Mouse (Mus musculus): ENCODE results near the gene Serhl. TPM values are rescaled to one million over a fixed set of nuclear protein-coding genes. Genes with fewer than 3 reads are reported as not detected.
A peak's percentile ranks its signal among the peaks of the same experiment; 100 is the strongest.

Gene Serhl
- polyA plus RNA-seq, 1 experiment from 2014 or later, result 57.6 TPM

DNA sequence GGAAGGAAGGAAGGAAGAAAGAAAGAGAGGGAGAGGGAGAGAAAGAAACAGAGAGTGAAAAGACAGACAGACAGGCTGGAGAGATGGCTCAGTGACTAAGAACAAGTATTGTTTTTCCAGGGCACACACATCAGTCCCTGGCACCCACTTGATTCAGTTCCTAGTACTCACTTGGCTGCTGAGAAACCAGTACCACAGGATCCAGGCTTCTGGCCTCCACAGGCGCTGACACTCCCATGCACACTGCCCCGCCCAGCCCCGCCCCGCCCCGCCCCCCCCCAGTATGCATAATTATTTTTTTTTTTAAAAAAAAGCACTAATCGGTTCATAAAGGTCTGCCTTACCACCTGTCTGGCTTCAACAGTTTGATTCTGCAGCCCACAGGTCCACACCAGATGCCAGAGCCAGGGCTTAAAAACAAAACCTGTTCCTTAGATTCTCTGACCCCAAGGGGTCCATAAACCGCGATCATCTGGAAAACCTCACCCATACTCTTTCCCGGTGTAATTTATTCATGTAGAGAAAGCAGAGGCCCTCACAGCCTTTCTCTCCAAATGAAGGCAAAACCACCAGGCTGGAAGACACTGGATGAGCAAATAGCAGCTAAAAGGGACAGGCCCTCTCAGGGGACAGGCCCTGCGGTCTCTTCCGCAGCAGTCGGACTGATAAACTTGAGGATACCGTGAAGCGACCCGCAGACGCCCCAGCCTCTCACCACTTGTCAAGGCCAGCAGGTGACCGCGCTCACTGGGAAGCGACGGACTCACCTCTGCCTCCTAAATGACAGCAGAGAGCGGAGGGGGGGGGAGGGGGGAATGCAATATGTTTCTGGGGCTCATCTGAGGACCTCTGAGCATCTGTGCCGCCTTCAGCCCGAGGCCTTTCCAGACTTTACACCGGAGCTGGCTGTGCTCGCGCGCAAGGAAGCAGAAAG is 544 bp upstream of the Serhl start:
- H3K36me3 ChIP-seq, result no peaks in the 10 kb centered on the region
- H3K9me3 ChIP-seq, result no peaks in the 10 kb centered on the region
- 6% methylated on average over 27 of the region's 27 CpGs for WGBS
- H3K27ac ChIP-seq, result no peak overlapping the region
- peaks cover 30% of the 10 kb centered on the region for H3K27me3 ChIP-seq (ENCODE audit: insufficient read depth, poor library complexity, severe bottlenecking)
- peak overlapping the region; percentile 44 for H3K4me3 ChIP-seq
- peaks cover 34% of the 10 kb centered on the region for H3K4me1 ChIP-seq
- DNase-seq (ENCODE audit: low spot score), result no peak

DNA sequence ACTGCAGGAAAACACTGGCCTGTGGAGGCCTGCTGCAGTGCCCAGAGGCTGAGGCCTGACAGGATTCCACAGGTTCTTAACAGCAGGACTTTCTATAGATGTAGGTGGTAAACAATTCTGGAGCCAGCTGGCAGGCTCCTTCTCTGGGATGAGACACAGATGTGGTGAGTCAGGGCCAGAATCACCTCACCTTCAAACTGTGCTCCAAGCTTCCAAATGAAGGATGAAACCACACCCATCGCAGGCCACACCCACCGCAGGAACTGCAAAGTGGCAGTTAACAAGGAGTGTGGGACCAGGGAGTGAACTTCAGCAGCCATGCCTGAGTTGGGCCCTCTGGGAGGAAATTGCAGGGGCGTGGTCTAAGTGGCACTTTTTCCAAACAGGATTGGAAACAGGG is 1.6 kb downstream of the Serhl start:
- 33% methylated on average over 3 of the region's 3 CpGs for WGBS
- no peak for DNase-seq (ENCODE audit: low spot score)

DNA sequence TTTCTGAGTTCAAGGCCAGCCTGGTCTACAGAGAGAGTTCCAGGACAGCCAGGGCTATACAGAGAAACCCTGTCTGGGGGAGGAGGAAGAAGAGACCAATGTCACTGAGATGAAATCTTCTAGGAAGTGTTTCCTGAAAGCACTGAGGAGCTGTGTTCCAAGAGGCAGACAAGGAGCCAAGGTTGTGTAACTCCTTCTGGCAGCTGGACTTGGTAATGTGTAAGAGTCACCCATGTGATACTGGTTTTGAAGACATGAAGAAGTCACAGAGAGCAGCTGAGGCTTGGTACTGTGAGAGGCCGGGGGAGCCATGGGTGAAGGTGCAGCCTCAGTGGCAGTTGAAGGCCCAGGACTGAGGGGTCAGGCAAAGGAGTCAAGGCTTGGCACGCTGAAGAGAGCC is 4.4 kb downstream of the Serhl start:
- peaks cover 31% of the 10 kb centered on the region for H3K27me3 ChIP-seq (ENCODE audit: insufficient read depth, poor library complexity, severe bottlenecking)
- no peak overlapping the region for H3K4me3 ChIP-seq
- DNase-seq (ENCODE audit: low spot score), result no peak
- no peaks in the 10 kb centered on the region for H3K36me3 ChIP-seq
- peaks cover 26% of the 10 kb centered on the region for H3K4me1 ChIP-seq
- no peaks in the 10 kb centered on the region for H3K9me3 ChIP-seq
- 65% methylated on average over 2 of the region's 2 CpGs for WGBS
- no peak overlapping the region for H3K27ac ChIP-seq

More for the DNA sequence above, 1.6 kb downstream of the Serhl start:
- Histone ChIP-seq H3K36me3 (no peaks in the 10 kb centered on the region), H3K9me3 (no peaks in the 10 kb centered on the region), H3K27me3 (ENCODE audit: insufficient read depth, poor library complexity, severe bottlenecking) (peaks cover 33% of the 10 kb centered on the region), H3K27ac (no peak overlapping the region), H3K4me1 (peaks cover 23% of the 10 kb centered on the region), H3K4me3 (no peak overlapping the region)

DNA sequence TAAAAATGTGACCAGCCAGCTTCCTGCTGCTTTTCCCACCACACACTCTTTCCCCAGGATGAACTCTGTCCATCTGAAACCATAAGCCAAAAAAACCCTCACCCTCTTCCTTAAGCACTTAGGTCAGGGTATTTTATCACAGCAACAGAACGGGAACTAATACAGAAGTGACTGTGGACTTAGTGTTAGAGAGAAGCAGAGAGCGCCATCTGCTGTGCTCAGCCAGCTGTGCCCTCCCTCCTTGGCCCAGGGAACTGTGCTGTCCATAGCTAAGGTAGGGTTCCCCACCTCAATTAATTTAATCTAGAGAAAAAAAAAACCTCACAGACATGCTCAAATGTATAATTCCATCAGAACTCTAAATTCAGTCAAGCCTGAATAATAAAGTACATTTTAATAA is 6.6 kb downstream of the Serhl start:
- no peaks in the 10 kb centered on the region for H3K9me3 ChIP-seq
- DNase-seq (ENCODE audit: low spot score), result no peak
- H3K27ac ChIP-seq, result no peak overlapping the region
- 50% methylated on average over 2 of the region's 2 CpGs for WGBS
- no peaks in the 10 kb centered on the region for H3K36me3 ChIP-seq
- H3K4me3 ChIP-seq, result no peak overlapping the region
- H3K27me3 ChIP-seq (ENCODE audit: insufficient read depth, poor library complexity, severe bottlenecking), result peaks cover 16% of the 10 kb centered on the region
- H3K4me1 ChIP-seq, result peaks cover 33% of the 10 kb centered on the region

DNA sequence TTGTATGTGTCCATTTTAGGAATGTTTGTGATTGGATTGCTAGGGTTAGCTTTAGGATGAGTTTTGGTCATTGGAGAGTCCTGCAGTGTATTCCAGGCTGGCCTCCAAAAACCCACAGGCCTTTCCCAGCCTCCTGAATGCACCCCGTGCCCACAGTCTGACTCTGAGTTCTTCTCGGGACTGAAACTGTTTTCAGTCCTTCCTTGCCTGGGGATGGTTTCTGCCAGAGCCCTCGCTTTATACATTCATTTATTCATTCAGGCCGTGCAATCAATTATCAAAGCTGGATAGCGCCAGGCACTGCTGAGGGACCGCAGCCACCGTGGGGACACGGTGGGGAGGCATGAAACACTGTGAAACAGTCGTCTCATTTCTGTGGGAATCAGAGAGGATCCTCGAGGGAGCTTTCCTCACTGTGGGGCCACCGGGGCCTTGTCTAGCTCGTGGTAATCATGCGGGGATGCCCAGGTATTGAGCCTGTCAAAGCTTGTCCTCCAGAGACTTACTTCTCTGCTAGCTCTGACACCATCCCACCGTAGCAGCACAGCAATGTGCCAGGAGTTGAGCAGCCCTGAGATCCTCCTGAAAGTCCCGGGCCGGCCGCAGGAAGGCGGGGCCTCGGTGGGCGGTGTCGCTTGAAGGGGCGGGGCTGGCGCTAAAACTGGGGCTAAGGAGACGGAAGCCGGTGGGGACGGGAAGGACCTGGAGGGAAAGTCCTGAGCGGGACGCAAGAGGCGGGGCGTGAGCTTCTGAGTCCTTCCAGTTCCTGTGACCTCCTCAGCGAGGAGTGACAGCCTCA is 10.4 kb downstream of the Serhl start:
- Histone ChIP-seq H3K27ac (peak overlapping the region; percentile 91), H3K36me3 (no peaks in the 10 kb centered on the region; the same call in 1 of the 2 replicates), H3K4me1 (peaks cover 48% of the 10 kb centered on the region), H3K9me3 (no peaks in the 10 kb centered on the region), H3K4me3 (peak overlapping the region; percentile 74), H3K27me3 (ENCODE audit: insufficient read depth, poor library complexity, severe bottlenecking) (peaks cover 13% of the 10 kb centered on the region)
- WGBS, result 4% methylated on average over 31 of the region's 31 CpGs
- DNase-seq (ENCODE audit: low spot score), result peak; percentile 98

DNA sequence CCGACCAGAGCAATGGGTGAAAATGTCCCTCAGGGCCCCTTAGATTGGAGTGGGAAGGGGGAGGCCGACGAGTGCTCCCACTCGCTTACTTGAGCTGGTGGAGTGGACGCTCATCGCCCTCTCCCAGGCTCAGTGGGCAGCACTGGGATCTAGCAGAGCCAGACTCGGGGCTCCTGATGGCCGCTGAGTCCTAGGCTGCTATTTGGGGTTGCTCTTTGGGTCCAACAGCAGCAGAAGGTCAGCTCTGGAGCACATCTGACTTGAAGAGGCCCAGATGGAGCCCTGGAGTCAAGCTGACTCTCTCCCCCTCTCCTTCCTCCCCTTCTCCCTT is 11.0 kb downstream of the Serhl start:
- peak overlapping the region; percentile 91 for H3K27ac ChIP-seq
- no peak for DNase-seq (ENCODE audit: low spot score)
- peaks cover 48% of the 10 kb centered on the region for H3K4me1 ChIP-seq
- WGBS, result under 1% methylated on average over 8 of the region's 8 CpGs
- H3K9me3 ChIP-seq, result no peaks in the 10 kb centered on the region
- peaks cover 2% of the 10 kb centered on the region; the same call in 1 of the 2 replicates for H3K36me3 ChIP-seq
- H3K27me3 ChIP-seq (ENCODE audit: insufficient read depth, poor library complexity, severe bottlenecking), result peaks cover 13% of the 10 kb centered on the region
- H3K4me3 ChIP-seq, result peak overlapping the region; percentile 74

DNA sequence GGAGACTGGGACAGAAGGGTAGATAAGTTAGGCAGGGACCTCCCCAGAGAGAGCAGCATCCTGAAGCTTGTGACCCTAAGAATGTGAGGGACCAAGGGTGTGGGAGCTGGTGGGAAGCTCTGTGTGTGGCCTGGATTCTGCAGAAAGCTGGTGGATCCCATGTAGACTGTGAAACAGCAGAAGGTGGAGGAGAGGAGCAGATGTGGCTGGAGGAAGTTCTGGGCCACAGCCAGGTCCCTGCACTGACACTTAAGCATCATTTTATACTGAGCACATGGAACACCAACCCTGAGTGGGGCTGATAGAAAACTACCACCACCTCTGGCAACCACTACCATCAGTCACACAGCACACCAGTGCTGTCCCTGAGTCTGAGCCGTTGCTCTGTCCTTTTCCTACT is 13.8 kb downstream of the Serhl start:
- peaks cover 43% of the 10 kb centered on the region for H3K4me1 ChIP-seq
- H3K27ac ChIP-seq, result no peak overlapping the region
- H3K27me3 ChIP-seq (ENCODE audit: insufficient read depth, poor library complexity, severe bottlenecking), result peaks cover 8% of the 10 kb centered on the region
- no peaks in the 10 kb centered on the region for H3K9me3 ChIP-seq
- peaks cover 12% of the 10 kb centered on the region; the same call in 1 of the 2 replicates for H3K36me3 ChIP-seq
- no peak overlapping the region for H3K4me3 ChIP-seq
- no peak for DNase-seq (ENCODE audit: low spot score)
- 82% methylated on average over 1 of the region's 1 CpGs for WGBS

DNA sequence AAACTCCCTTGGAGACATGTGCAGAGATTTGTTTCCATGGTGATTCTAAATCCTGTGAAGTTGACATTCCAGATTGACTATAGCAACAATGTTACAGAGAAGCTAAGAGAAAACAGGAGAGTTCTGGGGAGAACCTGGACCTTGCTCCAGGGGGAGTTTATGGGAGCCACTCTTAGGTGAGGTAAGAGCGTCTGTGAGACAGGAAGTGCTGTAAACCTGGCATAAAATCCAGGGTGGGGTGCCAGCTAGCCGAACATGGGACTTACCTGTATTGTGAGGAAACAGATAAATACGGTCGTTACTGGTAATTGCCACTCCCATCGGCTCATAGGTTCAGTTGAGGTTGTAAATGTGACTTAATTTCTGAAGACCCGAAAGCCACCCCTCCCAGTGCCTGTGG is 17.1 kb downstream of the Serhl start:
- 76% methylated on average over 6 of the region's 6 CpGs for WGBS
- no peak for DNase-seq (ENCODE audit: low spot score)
- Histone ChIP-seq H3K9me3 (no peaks in the 10 kb centered on the region), H3K36me3 (peaks cover 25% of the 10 kb centered on the region), H3K27me3 (ENCODE audit: insufficient read depth, poor library complexity, severe bottlenecking) (no peaks in the 10 kb centered on the region; the same call in 1 of the 2 replicates), H3K4me3 (no peak overlapping the region), H3K4me1 (peaks cover 18% of the 10 kb centered on the region), H3K27ac (no peak overlapping the region)

DNA sequence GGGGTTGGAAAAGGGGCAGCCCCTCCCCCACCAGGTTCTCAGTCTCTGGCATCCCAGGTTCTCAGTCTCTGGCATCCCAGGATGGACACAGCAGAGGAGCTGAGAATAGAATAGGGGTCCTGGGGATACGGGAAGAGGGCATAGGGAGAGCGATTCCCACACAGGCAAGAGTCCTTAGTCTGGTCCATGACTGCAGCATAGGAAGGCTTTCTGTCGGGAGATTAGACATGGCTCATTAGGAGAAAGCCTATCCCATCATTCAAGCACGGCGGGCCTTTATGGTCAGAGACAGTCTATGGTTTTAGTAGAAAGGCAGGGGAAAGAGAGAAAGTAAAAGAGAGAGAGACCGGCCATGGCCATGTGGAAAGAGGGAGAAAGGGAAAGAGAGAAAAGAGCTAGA is 18.5 kb downstream of the Serhl start:
- 63% methylated on average over 6 of the region's 6 CpGs for WGBS
- H3K9me3 ChIP-seq, result no peaks in the 10 kb centered on the region
- peaks cover 25% of the 10 kb centered on the region for H3K36me3 ChIP-seq
- H3K4me1 ChIP-seq, result peaks cover 14% of the 10 kb centered on the region; the same call in 1 of the 2 replicates
- no peaks in the 10 kb centered on the region for H3K27me3 ChIP-seq (ENCODE audit: insufficient read depth, poor library complexity, severe bottlenecking)
- no peak overlapping the region for H3K4me3 ChIP-seq
- H3K27ac ChIP-seq, result no peak overlapping the region
- DNase-seq (ENCODE audit: low spot score), result no peak

DNA sequence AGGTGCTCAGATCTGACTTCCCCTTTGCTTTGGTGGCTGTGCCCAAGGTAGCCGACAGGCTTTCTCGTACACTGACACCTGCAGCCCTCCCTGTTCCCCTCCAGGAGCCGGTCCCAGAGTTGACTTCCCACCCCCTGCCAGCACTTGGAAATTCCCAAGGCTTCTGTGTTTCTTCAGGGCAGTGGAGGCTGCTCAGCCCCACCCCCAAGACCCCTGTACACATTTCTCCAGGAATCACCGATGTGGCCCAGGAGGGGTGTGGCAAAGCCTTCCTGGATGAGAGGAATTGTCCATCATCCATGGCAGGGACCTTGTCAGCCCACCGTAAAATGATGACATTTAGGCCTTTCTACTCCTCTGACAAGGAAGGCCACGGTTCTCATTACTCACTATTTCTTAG is 22.0 kb downstream of the Serhl start:
- peaks cover 18% of the 10 kb centered on the region; the same call in 1 of the 2 replicates for H3K4me1 ChIP-seq
- H3K9me3 ChIP-seq, result no peaks in the 10 kb centered on the region
- 47% methylated on average over 6 of the region's 6 CpGs for WGBS
- H3K27ac ChIP-seq, result no peak overlapping the region
- H3K36me3 ChIP-seq, result peaks cover 38% of the 10 kb centered on the region
- DNase-seq (ENCODE audit: low spot score), result no peak
- H3K4me3 ChIP-seq, result no peak overlapping the region
- H3K27me3 ChIP-seq (ENCODE audit: insufficient read depth, poor library complexity, severe bottlenecking), result no peaks in the 10 kb centered on the region

DNA sequence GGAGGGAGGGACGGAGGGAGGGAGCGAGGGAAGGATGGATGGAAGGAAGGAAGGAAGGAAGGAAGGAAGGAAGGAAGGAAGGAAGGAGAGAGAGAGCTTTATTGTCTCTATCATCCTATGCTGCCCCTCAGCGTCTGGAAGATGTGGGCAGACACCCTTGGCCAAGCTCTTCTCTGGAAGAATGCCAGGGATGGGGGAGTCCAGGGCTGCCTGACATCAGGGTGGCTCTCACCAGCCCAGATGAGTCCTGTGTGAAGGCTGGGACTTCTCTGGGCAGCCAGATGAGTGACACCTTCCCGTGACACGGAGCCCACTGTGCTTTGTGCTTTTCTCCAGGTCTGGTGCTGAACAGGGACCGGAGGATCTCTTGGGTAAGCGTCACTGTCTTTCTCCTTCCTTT is 22.6 kb downstream of the Serhl start:
- Histone ChIP-seq H3K4me3 (no peak overlapping the region), H3K9me3 (no peaks in the 10 kb centered on the region)
- WGBS, result 73% methylated on average over 7 of the region's 7 CpGs

DNA sequence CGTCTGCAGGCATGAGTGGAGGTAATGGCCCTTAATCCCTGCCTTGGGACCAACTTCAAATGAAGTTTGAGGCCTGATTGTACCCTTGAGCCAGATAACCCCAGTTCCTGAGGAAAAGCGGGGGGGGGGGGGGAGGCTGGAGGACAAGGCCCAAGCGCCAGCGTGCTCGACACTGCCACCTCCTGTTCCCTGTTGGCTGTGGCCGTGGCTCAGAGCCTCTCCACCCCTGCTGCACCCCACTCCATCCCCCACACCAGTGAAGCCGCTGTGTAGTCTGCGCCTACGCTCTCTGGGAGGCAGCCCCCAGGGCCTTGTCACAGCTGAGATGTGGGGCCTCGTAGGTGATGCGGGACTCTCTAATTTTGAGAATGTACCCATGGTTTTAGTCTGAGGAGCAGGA is 23.6 kb downstream of the Serhl start:
- DNase-seq (ENCODE audit: low spot score), result no peak
- Histone ChIP-seq H3K4me3 (0 out of 2 replicates have a peak overlapping the region, but pooled peaks have one; percentile 6), H3K27ac (0 out of 2 replicates have a peak overlapping the region, but pooled peaks have one; percentile 7), H3K27me3 (ENCODE audit: insufficient read depth, poor library complexity, severe bottlenecking) (no peaks in the 10 kb centered on the region), H3K4me1 (peaks cover 14% of the 10 kb centered on the region; the same call in 1 of the 2 replicates), H3K36me3 (peaks cover 53% of the 10 kb centered on the region), H3K9me3 (no peaks in the 10 kb centered on the region)
- 14% methylated on average over 10 of the region's 11 CpGs for WGBS

More for the DNA sequence above, 22.6 kb downstream of the Serhl start:
- no peak overlapping the region for H3K27ac ChIP-seq
- H3K36me3 ChIP-seq, result peaks cover 43% of the 10 kb centered on the region
- H3K27me3 ChIP-seq (ENCODE audit: insufficient read depth, poor library complexity, severe bottlenecking), result no peaks in the 10 kb centered on the region
- DNase-seq (ENCODE audit: low spot score), result no peak
- peaks cover 18% of the 10 kb centered on the region; the same call in 1 of the 2 replicates for H3K4me1 ChIP-seq

DNA sequence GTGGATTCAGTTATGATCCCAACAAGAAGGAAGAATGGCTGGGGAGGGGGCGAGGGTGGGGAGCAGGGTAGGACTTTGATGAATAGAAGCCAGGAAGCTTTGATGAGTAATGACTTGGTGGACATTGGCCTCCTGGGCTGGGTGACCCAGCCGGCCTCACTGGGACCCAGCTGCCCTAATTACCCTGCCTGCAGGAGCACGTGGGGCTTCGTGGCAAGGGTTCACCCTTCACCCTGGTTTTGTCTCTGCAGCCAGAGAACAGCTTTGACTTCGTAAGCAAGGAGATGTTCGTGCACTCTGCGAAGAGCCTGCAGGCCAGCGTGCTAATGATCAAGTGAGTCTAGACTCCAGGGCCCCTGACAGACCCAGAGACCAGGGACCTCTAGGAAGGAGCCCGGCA is 24.8 kb downstream of the Serhl start:
- Histone ChIP-seq H3K9me3 (no peaks in the 10 kb centered on the region), H3K4me3 (no peak overlapping the region), H3K36me3 (peaks cover 60% of the 10 kb centered on the region), H3K4me1 (peaks cover 14% of the 10 kb centered on the region; the same call in 1 of the 2 replicates), H3K27me3 (ENCODE audit: insufficient read depth, poor library complexity, severe bottlenecking) (no peaks in the 10 kb centered on the region), H3K27ac (no peak overlapping the region)
- WGBS, result 84% methylated on average over 9 of the region's 9 CpGs
- no peak for DNase-seq (ENCODE audit: low spot score)
